Mouse (Mus musculus) ovary, adult 18-20 months (tissue): ENCODE data around the gene P3h4.
"Not testable (repeated sequence)": the region's sequence is repeated elsewhere in the genome, so short reads cannot be mapped to it uniquely, and the experiment has no call there.

Source experiments
- DNase-seq: peaks from one replicate; pipeline ENCODE4 v3.0.0; 2022; ENCODE audit warnings: low spot score, mixed read lengths

P3h4 gene

GRCm38 (mm10) chr11:100391081-100391883, 23.4 kb downstream of the P3h4 start:
- peak; percentile 72 for DNase-seq

- DNase-seq, result no peak
Observed at GRCm38 (mm10) chr11:100389931-100390445, 24.6 kb downstream of the P3h4 start.

GRCm38 (mm10) chr11:100388588-100388987, 26.0 kb downstream of the P3h4 start:
- no peak for DNase-seq

- DNase-seq, result peak; percentile 56
Observed at GRCm38 (mm10) chr11:100387589-100388375, 26.9 kb downstream of the P3h4 start.

GRCm38 (mm10) chr11:100387111-100387510, 27.5 kb downstream of the P3h4 start:
- DNase-seq, result no peak

GRCm38 (mm10) chr11:100386586-100386985, 28.1 kb downstream of the P3h4 start:
- DNase-seq, result no peak

- DNase-seq, result no peak
Observed at GRCm38 (mm10) chr11:100385016-100385415, 29.6 kb downstream of the P3h4 start.

GRCm38 (mm10) chr11:100382682-100383081, 32.0 kb downstream of the P3h4 start:
- no peak for DNase-seq

GRCm38 (mm10) chr11:100379311-100379710, 35.3 kb downstream of the P3h4 start:
- DNase-seq, result no peak

- DNase-seq, result no peak
Observed at GRCm38 (mm10) chr11:100378446-100378845, 36.2 kb downstream of the P3h4 start.

GRCm38 (mm10) chr11:100377989-100378388, 36.6 kb downstream of the P3h4 start:
- no peak for DNase-seq

GRCm38 (mm10) chr11:100376746-100377389, 37.8 kb downstream of the P3h4 start:
- no peak for DNase-seq

GRCm38 (mm10) chr11:100376005-100376404, 38.6 kb downstream of the P3h4 start:
- no peak for DNase-seq

- DNase-seq, result no peak
Observed at GRCm38 (mm10) chr11:100375127-100375526, 39.5 kb downstream of the P3h4 start.

- DNase-seq, result no peak
Observed at GRCm38 (mm10) chr11:100371981-100372558, 42.6 kb downstream of the P3h4 start.

- DNase-seq, result no peak
Observed at GRCm38 (mm10) chr11:100369822-100370221, 44.8 kb downstream of the P3h4 start.

- DNase-seq, result no peak
Observed at GRCm38 (mm10) chr11:100369145-100369544, 45.5 kb downstream of the P3h4 start.

GRCm38 (mm10) chr11:100362979-100363562, 51.6 kb downstream of the P3h4 start:
- no peak for DNase-seq

GRCm38 (mm10) chr11:100362209-100362978, 52.2 kb downstream of the P3h4 start:
- DNase-seq, result no peak

- not testable (repeated sequence) for DNase-seq
Observed at GRCm38 (mm10) chr11:100361059-100361458, 53.6 kb downstream of the P3h4 start.

- no peak for DNase-seq
Observed at GRCm38 (mm10) chr11:100360175-100360574, 54.5 kb downstream of the P3h4 start.
